10 mouse cellular contexts compared by ENCODE assay signal in genomic region chr19:6925611-6926329, GRCm38 (mm10). TPM values are rescaled to one million over a fixed set of nuclear protein-coding genes. Genes with fewer than 3 reads are reported as not detected.
A peak's percentile ranks its signal among the peaks of the same experiment; 100 is the strongest.
DNase-seq lines count a peak whose midpoint lies in the region; ATAC-seq and TF ChIP-seq lines count a peak whose summit lies in the region.
"Had no signal": no experiment of that assay in that cellular context is flagged by ENCODE, and none has a peak within 500 bp of the region (broad histone marks: within the 10 kb centered on the region; RNA-seq: fewer than 3 reads in every experiment).

No protein-coding gene starts in this region.

- H3K27ac ChIP-seq in heart, embryonic 13.5 days (replicated peaks), result no peak overlapping the region
- H3K27ac ChIP-seq in testis, adult 2 months (ENCODE audit: control insufficient read depth, insufficient read depth, low read depth, low read length), result no peak overlapping the region
- H3K27ac ChIP-seq in limb, embryonic 14.5 days (replicated peaks; ENCODE audit: low read depth, low read length), result no peak overlapping the region

- H3K4me3 ChIP-seq in heart, embryonic 13.5 days, result peak overlapping the region; percentile 29
- peak overlapping the region; percentile 85 for H3K4me3 ChIP-seq in testis, adult 2 months (ENCODE audit: control insufficient read depth, low read depth, low read length)
- peak overlapping the region; percentile 22; the same call in 1 of the 2 replicates for H3K4me3 ChIP-seq in limb, embryonic 14.5 days (replicated peaks; ENCODE audit: low read length)

- H3K4me1 ChIP-seq in heart, embryonic 13.5 days, result peaks cover 45% of the 10 kb centered on the region
- peaks cover 41% of the 10 kb centered on the region for H3K4me1 ChIP-seq in testis, adult 2 months (ENCODE audit: control insufficient read depth, insufficient read depth, low read length)
- peaks cover 11% of the 10 kb centered on the region; the same call in 1 of the 2 replicates for H3K4me1 ChIP-seq in limb, embryonic 14.5 days (ENCODE audit: control insufficient read depth, insufficient read depth, low read length)

- no peak for DNase-seq in heart, postnatal 25 days (ENCODE audit: low spot score)
- DNase-seq in testis, postnatal 14 days (ENCODE audit: low spot score), result no peak
- DNase-seq in limb, embryonic 14.5 days (ENCODE audit: low spot score), result no peak
- no peak for DNase-seq in ovary, adult 18-20 months (ENCODE audit: low spot score)
- DNase-seq in urinary bladder, postnatal 25 days (ENCODE audit: low spot score), result no peak
- no peak for DNase-seq in layer of hippocampus, adult 18-20 months (ENCODE audit: low spot score in 2 of 2)
- DNase-seq: adrenal gland, postnatal 14 days had no signal

- no peaks in the 10 kb centered on the region; the same call in 1 of the 2 replicates for H3K9me3 ChIP-seq in heart, embryonic 13.5 days
- no peaks in the 10 kb centered on the region for H3K9me3 ChIP-seq in limb, embryonic 14.5 days (ENCODE audit: control insufficient read depth, low read length)

- no peak for TF ChIP-seq POLR2A in testis, adult 2 months (IDR thresholded peaks at IDR 0.05; ENCODE audit: control insufficient read depth, low read depth, low read length)
- no peak for TF ChIP-seq POLR2A in limb, embryonic 14.5 days (IDR thresholded peaks at IDR 0.05; ENCODE audit: borderline replicate concordance, extremely low read depth, insufficient read depth, insufficient read length)

- 11% methylated on average over 39 of the region's 40 CpGs for WGBS in heart, embryonic 13.5 days
- WGBS in limb, embryonic 14.5 days, result 8% methylated on average over 38 of the region's 40 CpGs

- intact Hi-C loops in heart, postnatal 25 days (cut with DNase I), result loop anchor here (2.0 kb wide), 1 partner anchor 95 kb away; no protein-coding TSS in a partner anchor

- TF ChIP-seq CTCF in testis, adult 2 months (IDR thresholded peaks at IDR 0.05; ENCODE audit: control insufficient read depth, insufficient read depth, insufficient replicate concordance, low read depth, low read length), result no peak

- H3K9ac ChIP-seq in heart, embryonic 13.5 days, result peak overlapping the region; percentile 60; the same call in 1 of the 2 replicates
- 0 out of 2 replicates have a peak overlapping the region, but pooled peaks have one; percentile 7 for H3K9ac ChIP-seq in limb, embryonic 14.5 days (ENCODE audit: low read depth, low read length, severe bottlenecking)

- H3K36me3 ChIP-seq in heart, embryonic 13.5 days, result no peaks in the 10 kb centered on the region
- no peaks in the 10 kb centered on the region for H3K36me3 ChIP-seq in testis, adult 2 months (ENCODE audit: control insufficient read depth, insufficient read depth, low read length)
- H3K36me3 ChIP-seq in limb, embryonic 14.5 days (ENCODE audit: control insufficient read depth, insufficient read depth, low read length), result no peaks in the 10 kb centered on the region

- ATAC-seq in heart, embryonic 13.5 days (ENCODE audit: extremely low read depth, insufficient number of reproducible peaks, low FRiP score, low TSS enrichment), result no peak
- no peak for ATAC-seq in limb, embryonic 14.5 days (ENCODE audit: low FRiP score, low read depth)

- peak overlapping the region; percentile 58 for H3K4me2 ChIP-seq in heart, embryonic 13.5 days
- peak overlapping the region; percentile 36; the same call in 1 of the 2 replicates for H3K4me2 ChIP-seq in limb, embryonic 14.5 days (replicated peaks; ENCODE audit: low read depth, low read length, severe bottlenecking)

- peaks cover 74% of the 10 kb centered on the region for H3K27me3 ChIP-seq in heart, embryonic 13.5 days (replicated peaks)
- no peaks in the 10 kb centered on the region for H3K27me3 ChIP-seq in testis, adult 2 months (ENCODE audit: control insufficient read depth, insufficient read depth, low read length)
- H3K27me3 ChIP-seq in limb, embryonic 14.5 days (ENCODE audit: control insufficient read depth, insufficient read depth, low read length), result peaks cover 74% of the 10 kb centered on the region

RNA-seq across cellular contexts. Expression of gene Catsperz, which starts 0.6 kb away (rescaled TPM):
- polyA plus RNA-seq in heart, embryonic 13.5 days (2015; fragmentation: Nextera tagmentation; extraction: Ambion mirVana), result 1.7 and 3.6 TPM in 2 replicates
- not detected for total RNA-seq in heart, postnatal 25 days (2021)
- 1,294 and 1,426 TPM in 2 replicates for polyA plus RNA-seq in testis, adult 2 months (2012; rRNA removed)
- 2.8 and 5.6 TPM in 2 replicates for polyA plus RNA-seq in limb, embryonic 14.5 days (2012; rRNA removed)
- polyA plus RNA-seq in limb, embryonic 14.5 days (2014; fragmentation: Nextera tagmentation; extraction: Ambion mirVana), result 3.6 and 5.4 TPM in 2 replicates
- total RNA-seq in layer of hippocampus, adult 18-20 months (2021), result 10 to 100 TPM in 1 of 2 experiments, 1 to 10 TPM in 1; 8.2 to 12.6 TPM
- total RNA-seq: adrenal gland, postnatal 14 days; common myeloid progenitor, adult 5-6 weeks had no signal

RNA-seq across cellular contexts. Expression of gene Esrra, which starts 4.2 kb away (rescaled TPM):
- 30.4 and 33.0 TPM in 2 replicates for polyA plus RNA-seq in heart, embryonic 13.5 days (2015; fragmentation: Nextera tagmentation; extraction: Ambion mirVana)
- total RNA-seq in heart, postnatal 25 days (2021), result 100 to 1,000 TPM; 146 to 156 TPM
- 13.3 and 16.6 TPM in 2 replicates for polyA plus RNA-seq in testis, adult 2 months (2012; rRNA removed)
- polyA plus RNA-seq in limb, embryonic 14.5 days (2012; rRNA removed), result 20.3 and 25.5 TPM in 2 replicates
- 3.4 and 5.1 TPM in 2 replicates for polyA plus RNA-seq in limb, embryonic 14.5 days (2014; fragmentation: Nextera tagmentation; extraction: Ambion mirVana)
- 10 to 100 TPM; 59.5 to 59.6 TPM for total RNA-seq in layer of hippocampus, adult 18-20 months (2021)

RNA-seq across cellular contexts. Expression of gene Kcnk4, which starts 8.5 kb away (rescaled TPM):
- 0.18 and 0.44 TPM in 2 replicates for polyA plus RNA-seq in heart, embryonic 13.5 days (2015; fragmentation: Nextera tagmentation; extraction: Ambion mirVana)
- total RNA-seq in heart, postnatal 25 days (2021), result under 1 TPM; 0.20 to 0.36 TPM
- 1.3 and 1.5 TPM in 2 replicates for polyA plus RNA-seq in testis, adult 2 months (2012; rRNA removed)
- 0.91 and 1.1 TPM in 2 replicates for polyA plus RNA-seq in limb, embryonic 14.5 days (2012; rRNA removed)
- 1.1 TPM in 2 replicates for polyA plus RNA-seq in limb, embryonic 14.5 days (2014; fragmentation: Nextera tagmentation; extraction: Ambion mirVana)
- total RNA-seq in layer of hippocampus, adult 18-20 months (2021), result 10 to 100 TPM; 15.4 to 17.0 TPM
- total RNA-seq: common myeloid progenitor, adult 5-6 weeks had no signal

RNA-seq across cellular contexts. Expression of gene Prdx5, which starts 15.9 kb away (rescaled TPM):
- polyA plus RNA-seq in heart, embryonic 13.5 days (2015; fragmentation: Nextera tagmentation; extraction: Ambion mirVana), result 217 and 232 TPM in 2 replicates
- total RNA-seq in heart, postnatal 25 days (2021), result 100 to 1,000 TPM; 722 to 748 TPM
- 120 and 133 TPM in 2 replicates for polyA plus RNA-seq in testis, adult 2 months (2012; rRNA removed)
- 145 and 173 TPM in 2 replicates for polyA plus RNA-seq in limb, embryonic 14.5 days (2012; rRNA removed)
- 245 and 269 TPM in 2 replicates for polyA plus RNA-seq in limb, embryonic 14.5 days (2014; fragmentation: Nextera tagmentation; extraction: Ambion mirVana)
- 100 to 1,000 TPM; 383 to 385 TPM for total RNA-seq in layer of hippocampus, adult 18-20 months (2021)

RNA-seq across cellular contexts. Expression of gene Bad, which starts 15.9 kb away (rescaled TPM):
- polyA plus RNA-seq in heart, embryonic 13.5 days (2015; fragmentation: Nextera tagmentation; extraction: Ambion mirVana), result 56.9 and 59.8 TPM in 2 replicates
- total RNA-seq in heart, postnatal 25 days (2021), result 10 to 100 TPM; 24.4 to 27.3 TPM
- 78.8 and 91.6 TPM in 2 replicates for polyA plus RNA-seq in testis, adult 2 months (2012; rRNA removed)
- 75.1 and 76.5 TPM in 2 replicates for polyA plus RNA-seq in limb, embryonic 14.5 days (2012; rRNA removed)
- polyA plus RNA-seq in limb, embryonic 14.5 days (2014; fragmentation: Nextera tagmentation; extraction: Ambion mirVana), result 77.5 and 80.8 TPM in 2 replicates
- total RNA-seq in layer of hippocampus, adult 18-20 months (2021), result 10 to 100 TPM; 37.8 to 44.4 TPM

Comparison
In these comparisons a context has a peak if more than half of its experiments do, and no peak if none do; other contexts are left out.
1. H3K4me3 ChIP-seq: peak in every context shown above with its lines; median percentile 85 in testis, adult 2 months; 29 in heart, embryonic 13.5 days; 22 in limb, embryonic 14.5 days.
2. RNA of gene Catsperz, which starts 0.6 kb away (polyA plus RNA-seq): 1,294 to 1,426 TPM in testis, adult 2 months; 2.8 to 5.6 TPM in limb, embryonic 14.5 days and 1.7 to 3.6 TPM in heart, embryonic 13.5 days; every median in the first group is over 100 times any median in the second.